Mouse (Mus musculus): ENCODE results near the gene Dcaf5. TPM values are rescaled to one million over a fixed set of nuclear protein-coding genes. Genes with fewer than 3 reads are reported as not detected.

Dcaf5 gene
- polyA plus RNA-seq, 1 experiment, result not detected

- H3K4me3 ChIP-seq (ENCODE audit: insufficient read depth, low read depth, low read length), result no peak overlapping the region
- H3K4me1 ChIP-seq (ENCODE audit: control insufficient read depth, insufficient read depth, low read length), result no peaks in the 10 kb centered on the region
- WGBS, result 50% methylated on average over 3 of the region's 3 CpGs
- no peak overlapping the region for H3K27ac ChIP-seq (ENCODE audit: insufficient read depth, low read depth, low read length)
- TF ChIP-seq CTCF (IDR thresholded peaks at IDR 0.05; ENCODE audit: insufficient read depth, low read depth, low read length) (no peak), POLR2A (IDR thresholded peaks at IDR 0.05; ENCODE audit: insufficient read depth, low read depth, low read length) (no peak)
Measured at GRCm38 (mm10) chr12:80389448-80389847, 47.0 kb downstream of the Dcaf5 start.

- H3K4me1 ChIP-seq (ENCODE audit: control insufficient read depth, insufficient read depth, low read length), result no peaks in the 10 kb centered on the region
- H3K27ac ChIP-seq (ENCODE audit: insufficient read depth, low read depth, low read length), result no peak overlapping the region
- TF ChIP-seq CTCF (IDR thresholded peaks at IDR 0.05; ENCODE audit: insufficient read depth, low read depth, low read length) (no peak), POLR2A (IDR thresholded peaks at IDR 0.05; ENCODE audit: insufficient read depth, low read depth, low read length) (no peak)
- WGBS, result 91% methylated on average over 5 of the region's 5 CpGs
- H3K4me3 ChIP-seq (ENCODE audit: insufficient read depth, low read depth, low read length), result no peak overlapping the region
Measured at GRCm38 (mm10) chr12:80387326-80387725, 49.1 kb downstream of the Dcaf5 start.

GRCm38 (mm10) chr12:80385361-80385760 is 51.0 kb downstream of the Dcaf5 start:
- no peak overlapping the region for H3K27ac ChIP-seq (ENCODE audit: insufficient read depth, low read depth, low read length)
- no peak overlapping the region for H3K4me3 ChIP-seq (ENCODE audit: insufficient read depth, low read depth, low read length)
- TF ChIP-seq POLR2A (IDR thresholded peaks at IDR 0.05; ENCODE audit: insufficient read depth, low read depth, low read length) (no peak), CTCF (IDR thresholded peaks at IDR 0.05; ENCODE audit: insufficient read depth, low read depth, low read length) (no peak)
- WGBS, result 71% methylated on average over 1 of the region's 1 CpGs
- peaks cover 2% of the 10 kb centered on the region for H3K4me1 ChIP-seq (ENCODE audit: control insufficient read depth, insufficient read depth, low read length)

- TF ChIP-seq CTCF (IDR thresholded peaks at IDR 0.05; ENCODE audit: insufficient read depth, low read depth, low read length), result no peak
- TF ChIP-seq POLR2A (IDR thresholded peaks at IDR 0.05; ENCODE audit: insufficient read depth, low read depth, low read length), result no peak
- Histone ChIP-seq H3K27ac (ENCODE audit: insufficient read depth, low read depth, low read length) (no peak overlapping the region), H3K4me1 (ENCODE audit: control insufficient read depth, insufficient read depth, low read length) (peaks cover 7% of the 10 kb centered on the region), H3K4me3 (ENCODE audit: insufficient read depth, low read depth, low read length) (no peak overlapping the region)
- WGBS, result 94% methylated on average over 8 of the region's 8 CpGs
Measured at GRCm38 (mm10) chr12:80383478-80383877, 52.9 kb downstream of the Dcaf5 start.

- no peak overlapping the region for H3K27ac ChIP-seq (ENCODE audit: insufficient read depth, low read depth, low read length)
- TF ChIP-seq POLR2A (IDR thresholded peaks at IDR 0.05; ENCODE audit: insufficient read depth, low read depth, low read length), result no peak
- no peak for TF ChIP-seq CTCF (IDR thresholded peaks at IDR 0.05; ENCODE audit: insufficient read depth, low read depth, low read length)
- H3K4me3 ChIP-seq (ENCODE audit: insufficient read depth, low read depth, low read length), result no peak overlapping the region
- peaks cover 7% of the 10 kb centered on the region for H3K4me1 ChIP-seq (ENCODE audit: control insufficient read depth, insufficient read depth, low read length)
- 89% methylated on average over 2 of the region's 2 CpGs for WGBS
Measured at GRCm38 (mm10) chr12:80382794-80383193, 53.6 kb downstream of the Dcaf5 start.

- TF ChIP-seq POLR2A (IDR thresholded peaks at IDR 0.05; ENCODE audit: insufficient read depth, low read depth, low read length) (no peak), CTCF (IDR thresholded peaks at IDR 0.05; ENCODE audit: insufficient read depth, low read depth, low read length) (no peak)
- no peak overlapping the region for H3K4me3 ChIP-seq (ENCODE audit: insufficient read depth, low read depth, low read length)
- peaks cover 7% of the 10 kb centered on the region for H3K4me1 ChIP-seq (ENCODE audit: control insufficient read depth, insufficient read depth, low read length)
- 85% methylated on average over 10 of the region's 10 CpGs for WGBS
- H3K27ac ChIP-seq (ENCODE audit: insufficient read depth, low read depth, low read length), result 0 out of 2 replicates have a peak overlapping the region, but pooled peaks have one; percentile 19
Measured at GRCm38 (mm10) chr12:80379831-80380457, 56.5 kb downstream of the Dcaf5 start.

- H3K4me1 ChIP-seq (ENCODE audit: control insufficient read depth, insufficient read depth, low read length), result peaks cover 7% of the 10 kb centered on the region
- no peak overlapping the region for H3K27ac ChIP-seq (ENCODE audit: insufficient read depth, low read depth, low read length)
- H3K4me3 ChIP-seq (ENCODE audit: insufficient read depth, low read depth, low read length), result no peak overlapping the region
- TF ChIP-seq POLR2A (IDR thresholded peaks at IDR 0.05; ENCODE audit: insufficient read depth, low read depth, low read length), result no peak
- TF ChIP-seq CTCF (IDR thresholded peaks at IDR 0.05; ENCODE audit: insufficient read depth, low read depth, low read length), result no peak
- 22% methylated on average over 4 of the region's 4 CpGs for WGBS
Measured at GRCm38 (mm10) chr12:80379393-80379792, 57.0 kb downstream of the Dcaf5 start.

GRCm38 (mm10) chr12:80377604-80378003 is 58.8 kb downstream of the Dcaf5 start:
- Histone ChIP-seq H3K4me1 (ENCODE audit: control insufficient read depth, insufficient read depth, low read length) (peaks cover 7% of the 10 kb centered on the region), H3K27ac (ENCODE audit: insufficient read depth, low read depth, low read length) (no peak overlapping the region), H3K4me3 (ENCODE audit: insufficient read depth, low read depth, low read length) (no peak overlapping the region)
- 43% methylated on average over 1 of the region's 1 CpGs for WGBS
- TF ChIP-seq POLR2A (IDR thresholded peaks at IDR 0.05; ENCODE audit: insufficient read depth, low read depth, low read length) (no peak), CTCF (IDR thresholded peaks at IDR 0.05; ENCODE audit: insufficient read depth, low read depth, low read length) (no peak)

GRCm38 (mm10) chr12:80375721-80376120 is 60.7 kb downstream of the Dcaf5 start:
- Histone ChIP-seq H3K27ac (ENCODE audit: insufficient read depth, low read depth, low read length) (no peak overlapping the region), H3K4me1 (ENCODE audit: control insufficient read depth, insufficient read depth, low read length) (peaks cover 7% of the 10 kb centered on the region), H3K4me3 (ENCODE audit: insufficient read depth, low read depth, low read length) (no peak overlapping the region)
- WGBS, result 95% methylated on average over 4 of the region's 4 CpGs
- TF ChIP-seq POLR2A (IDR thresholded peaks at IDR 0.05; ENCODE audit: insufficient read depth, low read depth, low read length) (no peak), CTCF (IDR thresholded peaks at IDR 0.05; ENCODE audit: insufficient read depth, low read depth, low read length) (no peak)

Measured in olfactory bulb, adult 2 months (tissue).